Mouse (Mus musculus): ENCODE results near the gene Morf4l1.
"Not testable (repeated sequence)": the region's sequence is repeated elsewhere in the genome, so short reads cannot be mapped to it uniquely, and the experiment has no call there.

Gene Morf4l1

DNA sequence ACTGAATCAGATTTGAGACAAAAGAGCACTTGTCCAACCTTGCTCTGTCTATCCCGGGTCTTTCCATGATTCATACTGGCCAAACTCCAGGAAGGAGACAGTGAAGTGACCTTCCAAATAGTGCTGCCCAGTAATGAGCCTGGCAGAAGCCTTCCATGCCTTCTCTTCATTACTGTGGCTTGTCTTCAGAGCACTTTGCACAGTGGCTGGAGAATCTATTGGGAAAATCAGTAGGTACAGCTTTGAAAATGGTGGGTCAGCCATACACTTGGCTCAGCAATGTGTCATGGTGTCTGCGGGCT lies 54.0 kb downstream of the Morf4l1 start:
- no peak for DNase-seq (ENCODE audit: low spot score)

GRCm38 (mm10) chr9:90059828-90060573 lies 54.6 kb downstream of the Morf4l1 start:
- DNase-seq (ENCODE audit: low spot score), result no peak

DNA sequence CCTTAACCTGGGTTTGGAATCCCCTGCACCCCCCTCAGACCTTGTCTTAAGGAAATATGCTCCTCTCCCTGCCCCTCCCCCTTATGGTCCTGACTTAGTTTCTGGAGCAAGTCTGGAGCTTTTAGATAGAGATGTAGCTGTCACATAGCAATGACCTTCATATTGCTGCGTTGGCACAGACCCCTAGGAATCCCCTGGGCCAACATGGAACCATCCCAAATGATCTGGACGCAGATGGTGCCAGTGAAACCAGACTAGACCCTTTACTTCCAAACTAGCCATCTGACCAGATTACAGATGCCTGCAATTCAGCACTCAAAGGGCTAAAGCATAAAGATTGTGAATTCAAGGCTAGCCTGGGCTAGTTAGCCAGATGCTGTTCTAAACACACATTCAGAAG lies 57.9 kb downstream of the Morf4l1 start:
- no peak for DNase-seq (ENCODE audit: low spot score)

DNA sequence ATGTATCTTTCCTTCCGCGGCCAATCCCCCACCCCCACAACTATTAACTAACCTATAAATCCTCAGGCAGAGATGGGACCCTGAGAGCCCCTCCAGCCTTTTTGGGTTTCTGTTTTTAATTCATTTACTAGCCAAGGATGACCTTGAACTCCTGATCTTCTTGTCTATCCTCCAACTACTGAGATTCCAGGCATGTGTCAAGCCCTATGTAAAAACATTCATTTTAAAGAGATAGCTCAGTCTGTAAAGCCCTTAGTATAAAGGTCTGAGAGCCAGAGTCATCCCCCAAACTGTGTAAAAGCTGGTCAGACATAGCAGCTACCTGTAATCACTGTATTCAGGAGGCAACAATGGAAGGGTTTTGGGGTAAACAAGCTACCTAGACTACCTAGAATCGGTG lies 58.7 kb downstream of the Morf4l1 start:
- DNase-seq (ENCODE audit: low spot score), result no peak

DNA sequence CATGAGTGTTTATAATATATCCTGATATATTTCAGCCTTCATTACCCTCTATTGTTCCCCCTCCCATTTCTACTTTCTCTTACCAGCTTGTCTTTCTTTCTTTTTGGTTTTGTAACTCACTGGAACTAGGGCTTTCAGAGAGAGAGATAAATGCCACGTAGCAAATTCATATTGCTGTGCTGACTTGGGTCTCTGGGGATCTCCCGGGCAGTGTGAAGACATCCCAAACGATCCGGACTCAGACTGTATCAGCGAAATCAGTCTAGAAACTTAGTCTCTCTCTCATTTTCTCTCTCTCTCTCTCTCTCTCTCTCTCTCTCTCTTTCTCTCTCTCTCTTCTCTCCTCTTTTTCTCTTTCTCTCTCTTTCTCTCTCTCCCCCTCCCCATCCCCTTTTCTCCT lies 59.2 kb downstream of the Morf4l1 start:
- no peak for DNase-seq (ENCODE audit: low spot score)

DNA sequence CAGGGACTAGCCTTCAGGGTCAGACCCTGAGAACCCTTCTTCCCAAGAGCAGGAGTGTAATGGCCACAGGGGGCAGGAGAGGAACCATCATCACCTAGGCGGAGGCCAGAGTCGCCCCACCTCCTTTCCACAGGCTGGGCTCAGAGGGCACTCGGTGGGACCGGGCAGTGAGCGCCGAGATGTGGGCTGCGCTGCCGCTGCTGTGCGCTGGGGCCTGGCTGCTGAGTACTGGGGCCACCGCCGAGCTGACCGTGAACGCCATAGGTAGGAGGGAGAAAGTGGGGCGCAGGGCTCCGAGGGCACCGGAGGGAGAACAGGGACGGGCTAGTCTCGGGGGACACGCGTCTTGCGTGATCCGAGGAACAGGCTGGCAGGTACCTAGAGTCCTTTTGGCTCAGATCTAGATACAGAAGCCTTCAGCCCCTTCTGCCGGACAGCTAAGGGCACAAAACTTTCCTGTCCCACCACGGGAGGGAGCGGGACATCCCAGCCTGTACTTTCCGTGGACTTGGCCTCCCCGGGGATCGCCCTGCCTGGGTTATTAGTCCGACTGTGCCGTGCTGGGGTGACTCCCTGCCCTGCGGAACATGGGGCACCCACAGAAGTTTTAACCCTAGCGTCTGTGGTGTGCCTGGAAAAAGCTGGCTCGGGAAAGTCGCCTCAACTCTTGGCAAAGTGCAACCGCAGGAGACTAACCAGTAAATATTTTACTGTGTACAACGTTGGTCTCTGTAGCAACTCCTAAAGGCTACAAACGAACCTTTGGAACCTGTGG lies 60.0 kb downstream of the Morf4l1 start:
- DNase-seq (ENCODE audit: low spot score), result peak; percentile 79

- no peak for DNase-seq (ENCODE audit: low spot score)
Observed at GRCm38 (mm10) chr9:90053852-90054251, 60.7 kb downstream of the Morf4l1 start, which contains the start of gene Ctsh. Ctsh (plus strand) TSS chr9:90054152.

GRCm38 (mm10) chr9:90047937-90048627 lies 66.5 kb downstream of the Morf4l1 start:
- no peak for DNase-seq (ENCODE audit: low spot score)

- no peak for DNase-seq (ENCODE audit: low spot score)
Observed at GRCm38 (mm10) chr9:90045191-90045590, 69.4 kb downstream of the Morf4l1 start.

DNA sequence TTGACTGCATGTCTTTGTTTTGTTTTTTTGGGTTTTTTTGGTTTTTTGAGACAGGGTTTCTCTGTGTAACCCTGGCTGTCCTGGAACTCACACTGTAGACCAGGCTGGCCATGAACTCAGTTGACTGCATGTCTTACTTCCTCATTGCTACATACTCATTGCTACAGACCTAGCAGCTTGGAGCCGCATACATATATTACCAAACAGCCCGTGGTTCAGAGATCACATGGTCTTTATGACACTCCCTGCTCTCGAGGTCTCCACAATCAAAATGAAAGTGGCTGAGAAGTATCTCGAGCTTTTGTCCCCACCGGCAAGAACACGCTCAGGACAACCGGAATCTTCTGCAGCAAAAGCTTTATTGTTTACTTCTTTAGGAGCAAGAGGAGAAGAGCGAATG lies 71.7 kb downstream of the Morf4l1 start:
- not testable (repeated sequence) for DNase-seq (ENCODE audit: low spot score)
